29 mouse cellular contexts compared by ENCODE assay signal in the genomic region with DNA sequence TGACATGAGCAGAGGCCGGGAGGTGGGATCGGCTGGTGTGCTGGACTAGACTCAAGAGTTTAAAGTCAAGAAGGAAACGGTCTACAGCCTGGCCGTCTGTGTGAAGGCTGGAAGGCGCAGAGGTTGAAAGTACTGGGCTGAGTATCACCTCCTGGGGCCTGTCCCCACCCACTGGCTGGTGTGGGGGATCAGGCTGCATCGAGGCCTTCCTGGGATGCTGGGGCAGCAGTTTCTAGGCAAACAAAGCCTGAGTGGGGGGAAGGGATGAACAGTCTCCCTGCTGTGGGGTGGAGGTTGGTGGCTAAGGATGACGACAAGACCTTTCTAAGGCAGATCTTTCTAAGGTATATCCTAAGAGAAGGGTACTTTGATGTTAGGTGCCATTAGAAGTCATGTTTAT. TPM values are rescaled to one million over a fixed set of nuclear protein-coding genes. Genes with fewer than 3 reads are reported as not detected.
DNase-seq lines count a peak whose midpoint lies in the region; ATAC-seq lines count a peak whose summit lies in the region.
"Had no signal": no experiment of that assay in that cellular context is flagged by ENCODE, and none has a peak within 500 bp of the region (broad histone marks: within the 10 kb centered on the region; RNA-seq: fewer than 3 reads in every experiment).

No protein-coding gene starts in this region.

- peak; percentile 7 for ATAC-seq in CD4-positive, CD25-positive, alpha-beta regulatory T cell, adult 4 months
- ATAC-seq in inflammation-experienced regulatory T-cells, adult 6 months, result peak; percentile 7
- ATAC-seq: forebrain, embryonic 13.5 days; forebrain, postnatal 0 days; hindbrain, postnatal 0 days; intestine, embryonic 15.5 days; Patski had no signal

- peak; percentile 22 for DNase-seq in cerebellum, adult 9-11 months
- no peak for DNase-seq in cerebellum, adult 18-20 months
- peak; percentile 63 for DNase-seq in CD4-positive helper T cell, adult 2 months (ENCODE audit: low read depth, low spot score)
- no peak for DNase-seq in ovary, adult 18-20 months (ENCODE audit: low spot score)
- no peak for DNase-seq in frontal cortex, postnatal 25 days (ENCODE audit: low spot score in 2 of 2)
- DNase-seq: adrenal gland, adult 8-10 months; adrenal gland, postnatal 25 days; B cell, adult 2 months; cerebellum, adult 2 months; cerebellum, postnatal 14 days; forebrain, postnatal 0 days; gastrocnemius, postnatal 25 days; heart, adult 2 months; kidney, adult 11 months; kidney, adult 8-10 months had no signal

RNA-seq across cellular contexts. Expression of a gene that starts 16.0 kb away (rescaled TPM):
- 100 to 1,000 TPM; 464 to 904 TPM for polyA plus RNA-seq in CD4-positive, CD25-positive, alpha-beta regulatory T cell, adult 4 months (2017; shearing (Covaris generic))
- polyA plus RNA-seq in inflammation-experienced regulatory T-cells, adult 6 months (2017; shearing (Covaris generic)), result 100 to 1,000 TPM; 356 to 569 (median 520) TPM
- polyA plus RNA-seq: brain, embryonic 14.5 days; embryonic facial prominence, embryonic 11.5 days; embryonic facial prominence, embryonic 14.5 days; forebrain, embryonic 10.5 days; forebrain, embryonic 13.5 days; G1E; heart, embryonic 10.5 days; hindbrain, embryonic 11.5 days; hindbrain, embryonic 14.5 days; hindbrain, postnatal 0 days had no signal

RNA-seq across cellular contexts. Expression of a gene that starts 25.6 kb away (rescaled TPM):
- 1 to 10 TPM; 2.0 to 4.2 TPM for polyA plus RNA-seq in CD4-positive, CD25-positive, alpha-beta regulatory T cell, adult 4 months (2017; shearing (Covaris generic))
- 10 to 100 TPM in 1 of 3 experiments, 1 to 10 TPM in 2; 3.2 to 16.7 (median 3.3) TPM for polyA plus RNA-seq in inflammation-experienced regulatory T-cells, adult 6 months (2017; shearing (Covaris generic))

RNA-seq across cellular contexts. Expression of a gene that starts 55.8 kb away (rescaled TPM):
- polyA plus RNA-seq in CD4-positive, CD25-positive, alpha-beta regulatory T cell, adult 4 months (2017; shearing (Covaris generic)), result under 1 TPM in 1 of 2 experiments, not detected in 1; 0.39 TPM
- 1 to 10 TPM in 1 of 3 experiments, under 1 TPM in 1, not detected in 1; 0.86 to 1.0 TPM for polyA plus RNA-seq in inflammation-experienced regulatory T-cells, adult 6 months (2017; shearing (Covaris generic))

Comparison
In these comparisons a context has a peak if more than half of its experiments do, and no peak if none do; other contexts are left out.
1. DNase-seq: peak in cerebellum, adult 9-11 months (single experiment) and CD4-positive helper T cell, adult 2 months (single experiment); none in cerebellum, adult 18-20 months (0 of 2), ovary, adult 18-20 months (single experiment) and frontal cortex, postnatal 25 days (0 of 2).